Mouse (Mus musculus): ENCODE results near the gene Pkp1.

Pkp1 gene

GRCm38 (mm10) chr1:135821780-135822179 is 97.2 kb downstream of the Pkp1 start:
- DNase-seq (ENCODE audit: low read depth, low spot score): no peak
